8 mouse cellular contexts compared by ENCODE assay signal in the genomic region with DNA sequence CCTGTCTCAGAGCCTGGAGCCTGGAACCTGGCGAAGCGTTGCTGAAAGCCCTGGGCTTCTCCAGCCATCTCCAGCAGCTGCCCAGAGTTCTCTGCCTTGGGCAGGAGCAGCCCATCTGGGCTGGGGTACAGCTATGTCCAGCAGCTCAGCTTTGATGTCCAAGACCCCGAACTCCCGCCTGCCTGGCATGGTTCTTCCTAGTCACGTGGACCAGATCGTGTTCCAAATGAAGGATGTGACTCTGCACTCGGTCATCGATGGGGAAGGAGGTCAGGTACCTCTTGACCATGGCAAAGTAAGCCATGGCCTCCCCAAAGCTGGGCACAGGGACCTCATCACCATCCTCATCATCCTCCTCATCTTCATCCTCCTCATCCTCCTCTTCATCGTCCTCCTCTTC. TPM values are rescaled to one million over a fixed set of nuclear protein-coding genes. Genes with fewer than 3 reads are reported as not detected.
DNase-seq lines count a peak whose midpoint lies in the region; ATAC-seq lines count a peak whose summit lies in the region.

No protein-coding gene starts in this region.

- no peak for DNase-seq in liver, embryonic 11.5 days (ENCODE audit: low spot score)
- DNase-seq in liver, result no peak
- no peak for DNase-seq in forebrain, embryonic 14.5 days (ENCODE audit: low spot score)
- peak; percentile 29 to 49 for DNase-seq in kidney, postnatal 36 days
- no peak for DNase-seq in retina, embryonic 14.5 days (ENCODE audit: low spot score)
- no peak for DNase-seq in left cerebral cortex, postnatal 10 days (ENCODE audit: extremely low spot score in 1 of 2, low spot score in 2 of 2)
- no peak for DNase-seq in gastrocnemius, postnatal 10 days

- 84% methylated on average over 9 of the region's 9 CpGs for WGBS in liver, embryonic 11.5 days
- 88% methylated on average over 9 of the region's 9 CpGs for WGBS in forebrain, embryonic 14.5 days
- WGBS in neural tube, embryonic 14.5 days, result 86% methylated on average over 9 of the region's 9 CpGs

- H3K36me3 ChIP-seq in liver, embryonic 11.5 days (ENCODE audit: control insufficient read depth, insufficient read depth, low read length), result peaks cover 5% of the 10 kb centered on the region; the same call in 1 of the 2 replicates
- H3K36me3 ChIP-seq in forebrain, embryonic 14.5 days (ENCODE audit: control insufficient read depth, insufficient read depth, low read length), result peaks cover 11% of the 10 kb centered on the region
- H3K36me3 ChIP-seq in neural tube, embryonic 14.5 days (ENCODE audit: control insufficient read depth, insufficient read depth, low read length), result no peaks in the 10 kb centered on the region

- no peak overlapping the region for H3K27ac ChIP-seq in liver, embryonic 11.5 days (ENCODE audit: low read depth, low read length)
- no peak overlapping the region for H3K27ac ChIP-seq in forebrain, embryonic 14.5 days (ENCODE audit: low read depth, low read length)
- H3K27ac ChIP-seq in neural tube, embryonic 14.5 days (ENCODE audit: low read depth, low read length), result no peak overlapping the region

- peaks cover 14% of the 10 kb centered on the region for H3K27me3 ChIP-seq in liver, embryonic 11.5 days (replicated peaks; ENCODE audit: control insufficient read depth, insufficient read depth, low read length)
- no peaks in the 10 kb centered on the region for H3K27me3 ChIP-seq in forebrain, embryonic 14.5 days (replicated peaks; ENCODE audit: control insufficient read depth, insufficient read depth, low read length)
- H3K27me3 ChIP-seq in neural tube, embryonic 14.5 days (ENCODE audit: control insufficient read depth, insufficient read depth, low read length), result no peaks in the 10 kb centered on the region

- no peaks in the 10 kb centered on the region for H3K9me3 ChIP-seq in liver, embryonic 11.5 days (ENCODE audit: control insufficient read depth, low read length)
- no peaks in the 10 kb centered on the region for H3K9me3 ChIP-seq in forebrain, embryonic 14.5 days (replicated peaks; ENCODE audit: control insufficient read depth, low read length)
- H3K9me3 ChIP-seq in neural tube, embryonic 14.5 days (ENCODE audit: control insufficient read depth, low read length), result no peaks in the 10 kb centered on the region

- peak overlapping the region; percentile 94 for H3K4me2 ChIP-seq in liver, embryonic 11.5 days
- peak overlapping the region; percentile 69 for H3K4me2 ChIP-seq in forebrain, embryonic 14.5 days (ENCODE audit: low read length)
- H3K4me2 ChIP-seq in neural tube, embryonic 14.5 days (ENCODE audit: low read depth, low read length), result peak overlapping the region; percentile 98

- H3K4me3 ChIP-seq in liver, embryonic 11.5 days (ENCODE audit: low read depth, low read length), result 0 out of 2 replicates have a peak overlapping the region, but pooled peaks have one; percentile 9
- peak overlapping the region; percentile 91 for H3K4me3 ChIP-seq in forebrain, embryonic 14.5 days (ENCODE audit: low read depth, low read length)
- peak overlapping the region; percentile 85; the same call in 1 of the 2 replicates for H3K4me3 ChIP-seq in neural tube, embryonic 14.5 days (ENCODE audit: low read depth, low read length)

- H3K4me1 ChIP-seq in liver, embryonic 11.5 days (replicated peaks; ENCODE audit: control insufficient read depth, insufficient read depth, low read length), result peaks cover 24% of the 10 kb centered on the region
- peaks cover 36% of the 10 kb centered on the region for H3K4me1 ChIP-seq in forebrain, embryonic 14.5 days (ENCODE audit: control insufficient read depth, insufficient read depth, low read length)
- peaks cover 36% of the 10 kb centered on the region for H3K4me1 ChIP-seq in neural tube, embryonic 14.5 days (ENCODE audit: control insufficient read depth, insufficient read depth, low read length)

- ATAC-seq in liver, embryonic 11.5 days (replicated peaks; ENCODE audit: low FRiP score), result no peak
- no peak for ATAC-seq in forebrain, embryonic 14.5 days
- ATAC-seq in neural tube, embryonic 14.5 days (ENCODE audit: low read depth), result no peak

- H3K9ac ChIP-seq in liver, embryonic 11.5 days (ENCODE audit: low read depth, low read length), result no peak overlapping the region
- H3K9ac ChIP-seq in forebrain, embryonic 14.5 days (ENCODE audit: low read length), result peak overlapping the region; percentile 51
- H3K9ac ChIP-seq in neural tube, embryonic 14.5 days (replicated peaks; ENCODE audit: low read depth, low read length), result peak overlapping the region; percentile 92

- intact Hi-C loops in left cerebral cortex, postnatal 10 days (cut with DNase I), result loop anchor here (5.0 kb wide), 1 partner anchor 84 kb away; a partner anchor contains a TSS

RNA-seq across cellular contexts. Expression of a gene that starts 1.9 kb away (rescaled TPM):
- 3.8 and 4.9 TPM in 2 replicates for polyA plus RNA-seq in liver, embryonic 11.5 days (2014; fragmentation: Nextera tagmentation; extraction: Ambion mirVana)
- 9.3 and 9.7 TPM in 2 replicates for polyA plus RNA-seq in forebrain, embryonic 14.5 days (2014; fragmentation: Nextera tagmentation; extraction: Ambion mirVana)
- polyA plus RNA-seq in neural tube, embryonic 14.5 days (2014; fragmentation: Nextera tagmentation; extraction: Ambion mirVana), result 7.0 and 10.5 TPM in 2 replicates
- total RNA-seq in left cerebral cortex, postnatal 10 days (2021), result 10 to 100 TPM; 93.6 to 97.1 TPM
- total RNA-seq in gastrocnemius, postnatal 10 days (2021), result 10 to 100 TPM; 58.4 to 59.5 TPM

RNA-seq across cellular contexts. Expression of a gene that starts 8.8 kb away (rescaled TPM):
- 76.4 and 85.4 TPM in 2 replicates for polyA plus RNA-seq in liver, embryonic 11.5 days (2014; fragmentation: Nextera tagmentation; extraction: Ambion mirVana)
- polyA plus RNA-seq in forebrain, embryonic 14.5 days (2014; fragmentation: Nextera tagmentation; extraction: Ambion mirVana), result 30.0 and 32.0 TPM in 2 replicates
- polyA plus RNA-seq in neural tube, embryonic 14.5 days (2014; fragmentation: Nextera tagmentation; extraction: Ambion mirVana), result 21.9 and 24.7 TPM in 2 replicates
- total RNA-seq in left cerebral cortex, postnatal 10 days (2021), result 10 to 100 TPM; 17.0 to 17.2 TPM
- 10 to 100 TPM in 1 of 2 experiments, 1 to 10 TPM in 1; 9.4 to 13.0 TPM for total RNA-seq in gastrocnemius, postnatal 10 days (2021)

RNA-seq across cellular contexts. Expression of a gene that starts 9.2 kb away (rescaled TPM):
- polyA plus RNA-seq in liver, embryonic 11.5 days (2014; fragmentation: Nextera tagmentation; extraction: Ambion mirVana), result 1.3 and 1.5 TPM in 2 replicates
- polyA plus RNA-seq in forebrain, embryonic 14.5 days (2014; fragmentation: Nextera tagmentation; extraction: Ambion mirVana), result 10.1 and 11.8 TPM in 2 replicates
- polyA plus RNA-seq in neural tube, embryonic 14.5 days (2014; fragmentation: Nextera tagmentation; extraction: Ambion mirVana), result 9.2 and 9.4 TPM in 2 replicates
- total RNA-seq in left cerebral cortex, postnatal 10 days (2021), result 10 to 100 TPM; 17.4 to 18.6 TPM
- 1 to 10 TPM; 3.8 to 4.5 TPM for total RNA-seq in gastrocnemius, postnatal 10 days (2021)

RNA-seq across cellular contexts. Expression of a gene that starts 18.1 kb away (rescaled TPM):
- 130 TPM in 2 replicates for polyA plus RNA-seq in liver, embryonic 11.5 days (2014; fragmentation: Nextera tagmentation; extraction: Ambion mirVana)
- polyA plus RNA-seq in forebrain, embryonic 14.5 days (2014; fragmentation: Nextera tagmentation; extraction: Ambion mirVana), result 110 and 112 TPM in 2 replicates
- 86.9 and 90.0 TPM in 2 replicates for polyA plus RNA-seq in neural tube, embryonic 14.5 days (2014; fragmentation: Nextera tagmentation; extraction: Ambion mirVana)
- 10 to 100 TPM; 69.3 to 74.2 TPM for total RNA-seq in left cerebral cortex, postnatal 10 days (2021)
- 1 to 10 TPM; 7.2 to 9.3 TPM for total RNA-seq in gastrocnemius, postnatal 10 days (2021)

RNA-seq across cellular contexts. Expression of a gene that starts 28.9 kb away (rescaled TPM):
- polyA plus RNA-seq in liver, embryonic 11.5 days (2014; fragmentation: Nextera tagmentation; extraction: Ambion mirVana), result 18.1 and 19.2 TPM in 2 replicates
- 29.9 and 30.3 TPM in 2 replicates for polyA plus RNA-seq in forebrain, embryonic 14.5 days (2014; fragmentation: Nextera tagmentation; extraction: Ambion mirVana)
- 39.4 and 39.5 TPM in 2 replicates for polyA plus RNA-seq in neural tube, embryonic 14.5 days (2014; fragmentation: Nextera tagmentation; extraction: Ambion mirVana)
- total RNA-seq in left cerebral cortex, postnatal 10 days (2021), result 10 to 100 TPM; 21.2 to 23.6 TPM
- 10 to 100 TPM; 16.1 to 16.3 TPM for total RNA-seq in gastrocnemius, postnatal 10 days (2021)

Comparison
In these comparisons a context has a peak if more than half of its experiments do, and no peak if none do; other contexts are left out.
1. DNase-seq: peak in kidney, postnatal 36 days (2 of 2); none in liver, embryonic 11.5 days (single experiment), liver (single experiment), forebrain, embryonic 14.5 days (single experiment), retina, embryonic 14.5 days (single experiment), left cerebral cortex, postnatal 10 days (0 of 2) and gastrocnemius, postnatal 10 days (single experiment).
2. H3K4me3 ChIP-seq: peak in every context shown above with its lines; median percentile 91 in forebrain, embryonic 14.5 days; 85 in neural tube, embryonic 14.5 days; 9 in liver, embryonic 11.5 days.
3. Peak in every context shown above with its lines, with median percentiles within 50 percentile points of each other: H3K4me2 ChIP-seq.